Mouse (Mus musculus): ENCODE measurements around the gene Espn. TPM values are rescaled to one million over a fixed set of nuclear protein-coding genes. Genes with fewer than 3 reads are reported as not detected.

Gene Espn
- total and polyA plus RNA-seq, 3 experiments = 4.3 to 48.0 (median 9.3) TPM

DNA sequence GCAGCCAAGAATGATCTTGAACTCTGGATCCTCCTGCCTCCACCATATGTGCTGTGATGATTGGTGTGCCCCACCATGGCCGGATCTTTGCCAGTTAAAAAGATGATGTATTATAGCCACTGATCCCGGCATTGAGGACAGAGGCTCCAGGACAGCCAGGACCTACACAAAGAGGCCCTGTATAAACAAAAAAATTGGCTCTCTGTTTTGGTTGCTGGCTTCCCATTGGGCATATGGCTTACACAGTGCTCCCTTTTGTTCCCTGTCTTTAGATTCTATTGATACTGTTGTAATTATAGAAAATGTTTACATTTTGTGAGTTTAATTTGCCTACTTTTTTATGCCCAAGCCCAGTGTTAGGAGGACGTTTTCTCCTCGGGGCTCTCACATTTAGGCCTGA, 40.4 kb upstream of the Espn start:
- Histone ChIP-seq H3K9me3 (replicated peaks) (no peaks in the 10 kb centered on the region), H3K4me1 (ENCODE audit: insufficient read depth, low read depth, low read length) (peaks cover 72% of the 10 kb centered on the region), H3K4me3 (ENCODE audit: low read depth, low read length) (no peak overlapping the region), H3K36me3 (replicated peaks) (peaks cover 34% of the 10 kb centered on the region), H3K27me3 (ENCODE audit: insufficient read depth, low read length) (no peaks in the 10 kb centered on the region)
- DNase-seq (ENCODE audit: low spot score) = no peak
- TF ChIP-seq GATA1 (IDR thresholded peaks at IDR 0.05; ENCODE audit: borderline replicate concordance, low read length) (no peak), CTCF (IDR thresholded peaks at IDR 0.05; ENCODE audit: low read depth, low read length) (no peak), POLR2AphosphoS5 (IDR thresholded peaks at IDR 0.05; ENCODE audit: insufficient replicate concordance, low read depth, low read length) (no peak), TAL1 (conservative IDR thresholded peaks at IDR 0.05; ENCODE audit: low read depth, low read length) (no peak), GATA2 (IDR thresholded peaks at IDR 0.05; ENCODE audit: borderline replicate concordance, low read depth, low read length) (no peak)
- no peak for ATAC-seq (ENCODE audit: extremely low read depth, insufficient number of reproducible peaks, low FRiP score, poor library complexity, severe bottlenecking)

- peaks cover 73% of the 10 kb centered on the region for H3K4me1 ChIP-seq (ENCODE audit: insufficient read depth, low read depth, low read length)
- no peaks in the 10 kb centered on the region for H3K9me3 ChIP-seq (replicated peaks)
- peaks cover 34% of the 10 kb centered on the region for H3K36me3 ChIP-seq (replicated peaks)
- no peak for DNase-seq (ENCODE audit: low spot score)
- no peaks in the 10 kb centered on the region for H3K27me3 ChIP-seq (ENCODE audit: insufficient read depth, low read length)
- no peak for ATAC-seq (ENCODE audit: extremely low read depth, insufficient number of reproducible peaks, low FRiP score, poor library complexity, severe bottlenecking)
- no peak overlapping the region; the same call in 1 of the 2 replicates for H3K4me3 ChIP-seq (ENCODE audit: low read depth, low read length)
- TF ChIP-seq GATA1 (IDR thresholded peaks at IDR 0.05; ENCODE audit: borderline replicate concordance, low read length) (no peak), CTCF (IDR thresholded peaks at IDR 0.05; ENCODE audit: low read depth, low read length) (no peak), TAL1 (conservative IDR thresholded peaks at IDR 0.05; ENCODE audit: low read depth, low read length) (no peak), GATA2 (IDR thresholded peaks at IDR 0.05; ENCODE audit: borderline replicate concordance, low read depth, low read length) (no peak), POLR2AphosphoS5 (IDR thresholded peaks at IDR 0.05; ENCODE audit: insufficient replicate concordance, low read depth, low read length) (no peak)
Measured at GRCm38 (mm10) chr4:152190701-152191100, 38.5 kb upstream of the Espn start.

DNA sequence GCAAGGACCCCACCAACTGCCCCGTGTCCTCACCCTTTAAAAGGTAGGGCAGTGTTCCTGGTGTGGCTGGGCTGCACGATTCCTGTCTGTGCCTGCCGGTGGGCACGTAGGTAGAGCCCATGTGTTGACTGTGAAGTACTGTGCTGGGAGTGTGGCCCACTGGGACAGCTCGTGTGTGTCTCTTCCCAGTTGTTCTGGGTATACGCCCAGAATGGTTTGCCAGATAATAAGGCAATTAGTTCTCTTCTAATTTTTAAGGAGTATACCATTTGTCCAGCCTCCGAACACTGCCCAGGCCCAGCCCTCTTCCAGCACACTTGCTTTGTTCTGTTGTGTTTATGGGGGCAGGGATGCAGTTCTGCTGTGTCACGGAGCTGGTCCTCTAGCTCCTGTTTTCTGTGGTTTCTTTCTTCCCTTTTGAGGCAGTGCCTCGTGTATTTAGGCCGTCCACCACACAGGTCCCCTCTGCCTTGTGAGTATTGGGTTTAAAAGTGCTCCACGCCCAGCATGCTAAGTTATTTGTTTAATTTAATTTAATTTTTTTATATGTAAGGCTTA, 38.0 kb upstream of the Espn start:
- Histone ChIP-seq H3K36me3 (replicated peaks) (peaks cover 31% of the 10 kb centered on the region), H3K4me3 (ENCODE audit: low read depth, low read length) (peak overlapping the region; percentile 60; the same call in 1 of the 2 replicates), H3K4me1 (ENCODE audit: insufficient read depth, low read depth, low read length) (peaks cover 73% of the 10 kb centered on the region), H3K9me3 (replicated peaks) (no peaks in the 10 kb centered on the region), H3K27me3 (ENCODE audit: insufficient read depth, low read length) (no peaks in the 10 kb centered on the region)
- DNase-seq (ENCODE audit: low spot score) (peak; percentile 67), ATAC-seq (ENCODE audit: extremely low read depth, insufficient number of reproducible peaks, low FRiP score, poor library complexity, severe bottlenecking) (peak; percentile 77)
- no peak for TF ChIP-seq GATA2 (IDR thresholded peaks at IDR 0.05; ENCODE audit: borderline replicate concordance, low read depth, low read length)

DNA sequence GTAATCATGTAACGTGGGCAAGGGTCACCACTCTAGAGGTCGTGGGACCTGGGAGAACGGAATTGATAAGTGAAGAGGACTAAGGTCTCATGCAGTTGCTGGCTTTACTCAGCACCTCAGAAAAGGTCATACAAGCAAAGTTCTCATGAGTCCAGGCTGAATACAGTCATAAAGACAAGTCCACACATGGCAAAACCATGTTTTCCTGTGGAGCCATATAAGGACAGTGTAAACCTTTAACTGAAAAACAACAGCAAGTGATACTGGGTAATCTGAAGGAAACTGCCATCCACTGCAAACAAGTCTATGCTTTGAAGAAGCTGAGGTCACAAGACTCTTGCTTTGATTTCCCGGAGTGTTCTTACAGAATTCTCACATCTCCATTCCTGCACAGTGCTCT, 37.5 kb upstream of the Espn start:
- H3K9me3 ChIP-seq (replicated peaks) = no peaks in the 10 kb centered on the region
- no peaks in the 10 kb centered on the region for H3K27me3 ChIP-seq (ENCODE audit: insufficient read depth, low read length)
- no peak for ATAC-seq (ENCODE audit: extremely low read depth, insufficient number of reproducible peaks, low FRiP score, poor library complexity, severe bottlenecking)
- peak overlapping the region; percentile 60; the same call in 1 of the 2 replicates for H3K4me3 ChIP-seq (ENCODE audit: low read depth, low read length)
- TF ChIP-seq TAL1 (conservative IDR thresholded peaks at IDR 0.05; ENCODE audit: low read depth, low read length) (no peak), CTCF (IDR thresholded peaks at IDR 0.05; ENCODE audit: low read depth, low read length) (no peak), GATA2 (IDR thresholded peaks at IDR 0.05; ENCODE audit: borderline replicate concordance, low read depth, low read length) (no peak), GATA1 (IDR thresholded peaks at IDR 0.05; ENCODE audit: borderline replicate concordance, low read length) (no peak), POLR2AphosphoS5 (IDR thresholded peaks at IDR 0.05; ENCODE audit: insufficient replicate concordance, low read depth, low read length) (no peak)
- peaks cover 30% of the 10 kb centered on the region for H3K36me3 ChIP-seq (replicated peaks)
- DNase-seq (ENCODE audit: low spot score) = no peak
- H3K4me1 ChIP-seq (ENCODE audit: insufficient read depth, low read depth, low read length) = peaks cover 73% of the 10 kb centered on the region

DNA sequence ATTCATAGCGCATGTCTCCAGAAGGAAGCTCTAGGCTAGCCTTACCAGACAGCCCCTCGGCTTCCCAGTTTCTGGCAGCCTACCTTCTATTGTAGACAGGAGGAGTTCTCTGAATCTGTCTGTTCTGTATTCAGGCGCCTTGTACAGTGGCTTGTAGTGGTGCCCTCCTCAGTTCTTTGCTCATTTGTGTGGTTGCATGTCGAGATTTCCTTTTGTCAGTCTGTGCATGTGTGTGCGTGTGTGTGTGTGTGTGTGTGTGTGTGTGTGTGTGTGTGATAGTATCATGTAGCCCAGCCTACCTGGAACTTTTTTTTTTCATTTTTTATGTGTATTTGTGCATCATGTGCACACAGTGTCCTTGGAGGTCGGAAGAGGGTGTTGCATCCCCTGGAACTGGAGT, 36.9 kb upstream of the Espn start:
- peaks cover 71% of the 10 kb centered on the region for H3K4me1 ChIP-seq (ENCODE audit: insufficient read depth, low read depth, low read length)

DNA sequence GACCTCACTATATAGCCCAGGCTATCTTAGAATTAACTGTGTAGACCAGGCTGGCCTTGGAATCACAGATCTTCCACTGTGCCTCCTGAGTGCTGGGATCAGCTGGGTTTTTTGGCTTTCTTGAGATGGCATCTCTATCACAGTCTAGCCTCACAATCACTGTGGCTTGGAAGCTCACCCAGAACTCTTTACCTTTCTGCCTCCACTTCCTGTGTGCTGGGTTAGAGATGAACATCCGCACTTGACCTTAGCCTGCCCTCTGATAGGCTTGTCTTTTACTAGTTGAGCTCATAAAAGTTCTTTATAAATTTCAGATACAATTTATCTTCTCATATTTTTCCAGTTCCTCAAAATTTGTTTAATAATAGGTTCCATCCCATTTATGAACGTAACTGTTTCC, 36.5 kb upstream of the Espn start:
- DNase-seq (ENCODE audit: low spot score) (no peak), ATAC-seq (ENCODE audit: extremely low read depth, insufficient number of reproducible peaks, low FRiP score, poor library complexity, severe bottlenecking) (no peak)
- H3K4me3 ChIP-seq (ENCODE audit: low read depth, low read length) = no peak overlapping the region
- no peaks in the 10 kb centered on the region for H3K9me3 ChIP-seq (replicated peaks)
- TF ChIP-seq TAL1 (conservative IDR thresholded peaks at IDR 0.05; ENCODE audit: low read depth, low read length) = no peak
- TF ChIP-seq CTCF (IDR thresholded peaks at IDR 0.05; ENCODE audit: low read depth, low read length) = no peak
- TF ChIP-seq POLR2AphosphoS5 (IDR thresholded peaks at IDR 0.05; ENCODE audit: insufficient replicate concordance, low read depth, low read length) = no peak
- TF ChIP-seq GATA1 (IDR thresholded peaks at IDR 0.05; ENCODE audit: borderline replicate concordance, low read length) = no peak
- TF ChIP-seq GATA2 (IDR thresholded peaks at IDR 0.05; ENCODE audit: borderline replicate concordance, low read depth, low read length) = no peak
- peaks cover 71% of the 10 kb centered on the region for H3K4me1 ChIP-seq (ENCODE audit: insufficient read depth, low read depth, low read length)
- H3K36me3 ChIP-seq (replicated peaks) = peaks cover 39% of the 10 kb centered on the region
- no peaks in the 10 kb centered on the region for H3K27me3 ChIP-seq (ENCODE audit: insufficient read depth, low read length)

More for the DNA sequence above, 36.9 kb upstream of the Espn start:
- Histone ChIP-seq H3K27me3 (ENCODE audit: insufficient read depth, low read length) (no peaks in the 10 kb centered on the region), H3K4me3 (ENCODE audit: low read depth, low read length) (no peak overlapping the region), H3K36me3 (replicated peaks) (peaks cover 35% of the 10 kb centered on the region), H3K9me3 (replicated peaks) (no peaks in the 10 kb centered on the region)
- ATAC-seq (ENCODE audit: extremely low read depth, insufficient number of reproducible peaks, low FRiP score, poor library complexity, severe bottlenecking) (no peak), DNase-seq (ENCODE audit: low spot score) (no peak)
- TF ChIP-seq GATA1 (IDR thresholded peaks at IDR 0.05; ENCODE audit: borderline replicate concordance, low read length) (no peak), TAL1 (conservative IDR thresholded peaks at IDR 0.05; ENCODE audit: low read depth, low read length) (no peak), CTCF (IDR thresholded peaks at IDR 0.05; ENCODE audit: low read depth, low read length) (no peak), POLR2AphosphoS5 (IDR thresholded peaks at IDR 0.05; ENCODE audit: insufficient replicate concordance, low read depth, low read length) (no peak), GATA2 (IDR thresholded peaks at IDR 0.05; ENCODE audit: borderline replicate concordance, low read depth, low read length) (no peak)

All from G1E (cell line).